Mouse (Mus musculus) frontal cortex, postnatal 36 days (tissue): Measurements from ENCODE around the gene Wfdc1.

Experiments
- DNase-seq, 2 experiments: peaks; one replicate each; pipeline ENCODE4 v3.0.0; 2022; ENCODE audit warnings: low spot score in 2 of 2

Gene Wfdc1

DNA sequence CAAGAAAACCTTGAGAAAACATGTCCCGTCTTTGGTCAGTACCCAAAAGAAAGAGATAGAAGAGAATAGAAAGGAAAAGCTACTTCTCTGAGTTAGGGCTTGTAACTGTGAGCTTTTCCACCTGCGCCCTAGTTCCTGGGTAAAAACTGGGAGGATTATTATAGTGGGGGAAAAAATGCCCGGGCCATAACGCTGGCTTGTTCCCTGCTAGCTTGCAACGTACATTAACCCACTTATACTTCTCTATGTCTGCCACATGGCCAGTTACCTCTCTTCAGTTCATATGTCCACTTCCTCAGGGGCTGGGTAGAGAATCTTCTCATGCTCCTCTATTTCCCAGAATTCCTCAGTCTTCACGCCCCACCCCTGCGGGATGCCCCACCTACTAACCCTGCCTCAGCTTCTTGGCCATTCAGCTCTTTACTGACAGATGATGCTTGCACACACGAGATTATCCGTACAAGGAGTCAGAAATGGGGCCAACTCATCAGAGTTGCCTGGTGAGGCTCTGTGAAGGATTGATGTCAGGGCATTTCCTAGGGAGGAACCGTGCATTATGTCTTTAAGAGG lies 70.3 kb downstream of the Wfdc1 start:
- DNase-seq = no peak

DNA sequence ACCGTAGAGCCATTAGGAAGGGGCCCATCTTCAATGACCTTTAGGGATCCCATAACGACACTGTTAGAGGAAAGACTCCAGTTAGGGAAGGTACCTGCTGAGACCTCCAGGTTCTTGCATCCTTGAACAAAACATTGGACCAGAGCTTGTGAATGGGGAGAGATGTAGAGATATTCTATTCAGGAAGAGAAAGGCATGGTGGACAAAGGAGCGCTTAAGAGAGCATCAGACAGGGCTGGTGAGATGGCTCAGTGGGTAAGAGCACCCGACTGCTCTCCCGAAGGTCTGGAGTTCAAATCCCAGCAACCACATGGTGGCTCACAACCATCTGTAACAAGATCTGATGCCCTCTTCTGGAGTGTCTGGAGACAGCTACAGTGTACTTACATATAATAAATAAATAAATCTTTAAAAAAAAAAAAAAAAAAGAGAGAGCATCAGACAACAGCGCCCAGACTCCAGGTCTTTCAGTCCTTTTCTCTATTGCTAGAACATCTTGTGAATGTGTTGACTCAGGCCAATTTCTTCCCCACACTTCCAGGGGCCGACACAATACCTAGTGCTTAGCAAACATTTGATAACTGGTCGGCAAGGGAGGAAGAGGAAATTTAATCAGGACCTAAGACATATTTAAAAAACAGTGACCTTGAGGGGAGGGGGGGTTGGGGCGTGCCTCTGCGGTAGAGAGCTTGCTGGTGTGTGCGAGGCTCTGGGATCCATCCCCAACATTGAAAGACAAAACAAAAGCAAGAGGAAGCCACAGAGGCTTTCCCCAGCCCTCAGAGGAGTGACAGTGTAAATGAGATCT lies 71.1 kb downstream of the Wfdc1 start:
- DNase-seq = no peak
